Mouse (Mus musculus): ENCODE measurements at regions not wholly inside any gene's neighbourhood (a gene's known extent, or its start where the extent isn't known, plus 50 kb on each side); places are given as distances from the start of the nearest gene placed in this dataset.

- no peak for ATAC-seq (replicated peaks; ENCODE audit: low FRiP score, low TSS enrichment, low read depth)
These were observed 1230.6 kb downstream of the Efnb2 start for GRCm38 (mm10) chr8:7430482-7430881.

GRCm38 (mm10) chr8:7398175-7398574 is 1262.9 kb downstream of the Efnb2 start:
- DNase-seq (ENCODE audit: low spot score) (no peak), ATAC-seq (replicated peaks; ENCODE audit: low FRiP score, low TSS enrichment, low read depth) (no peak)
- no peak overlapping the region for H3K9ac ChIP-seq (ENCODE audit: low read length)
- H3K27ac ChIP-seq (ENCODE audit: low read depth): no peak overlapping the region
- no peaks in the 10 kb centered on the region for H3K36me3 ChIP-seq (ENCODE audit: control insufficient read depth, insufficient read depth, low read length)
- no peaks in the 10 kb centered on the region for H3K9me3 ChIP-seq (ENCODE audit: control insufficient read depth, low read length)
- 82% methylated on average over 2 of the region's 2 CpGs for WGBS
- no peaks in the 10 kb centered on the region for H3K4me1 ChIP-seq (replicated peaks; ENCODE audit: control insufficient read depth, insufficient read depth, low read length)
- H3K4me2 ChIP-seq (ENCODE audit: low read length): no peak overlapping the region
- H3K27me3 ChIP-seq (replicated peaks; ENCODE audit: control insufficient read depth, insufficient read depth, low read length): no peaks in the 10 kb centered on the region
- H3K4me3 ChIP-seq (ENCODE audit: low read depth, low read length): no peak overlapping the region

More at GRCm38 (mm10) chr8:7430482-7430881, 1230.6 kb downstream of the Efnb2 start:
- no peak for DNase-seq (ENCODE audit: low spot score)
- Histone ChIP-seq H3K4me2 (ENCODE audit: low read length) (no peak overlapping the region), H3K9ac (ENCODE audit: low read length) (no peak overlapping the region), H3K27me3 (replicated peaks; ENCODE audit: control insufficient read depth, insufficient read depth, low read length) (no peaks in the 10 kb centered on the region), H3K9me3 (ENCODE audit: control insufficient read depth, low read length) (no peaks in the 10 kb centered on the region), H3K27ac (ENCODE audit: low read depth) (no peak overlapping the region), H3K4me1 (replicated peaks; ENCODE audit: control insufficient read depth, insufficient read depth, low read length) (no peaks in the 10 kb centered on the region), H3K4me3 (ENCODE audit: low read depth, low read length) (no peak overlapping the region), H3K36me3 (ENCODE audit: control insufficient read depth, insufficient read depth, low read length) (no peaks in the 10 kb centered on the region)

GRCm38 (mm10) chr8:7397355-7397862 is 1263.6 kb downstream of the Efnb2 start:
- ATAC-seq (replicated peaks; ENCODE audit: low FRiP score, low TSS enrichment, low read depth): no peak
- H3K9ac ChIP-seq (ENCODE audit: low read length): no peak overlapping the region
- no peaks in the 10 kb centered on the region for H3K36me3 ChIP-seq (ENCODE audit: control insufficient read depth, insufficient read depth, low read length)
- DNase-seq (ENCODE audit: low spot score): no peak
- 68% methylated on average over 5 of the region's 5 CpGs for WGBS
- no peak overlapping the region for H3K4me2 ChIP-seq (ENCODE audit: low read length)
- no peaks in the 10 kb centered on the region for H3K4me1 ChIP-seq (replicated peaks; ENCODE audit: control insufficient read depth, insufficient read depth, low read length)
- no peaks in the 10 kb centered on the region for H3K27me3 ChIP-seq (replicated peaks; ENCODE audit: control insufficient read depth, insufficient read depth, low read length)
- H3K27ac ChIP-seq (ENCODE audit: low read depth): no peak overlapping the region
- no peaks in the 10 kb centered on the region for H3K9me3 ChIP-seq (ENCODE audit: control insufficient read depth, low read length)
- H3K4me3 ChIP-seq (ENCODE audit: low read depth, low read length): no peak overlapping the region

All from intestine, embryonic 14.5 days (tissue).